Mouse (Mus musculus) right cerebral cortex, postnatal 36 days (tissue): ENCODE measurements around the gene 2210016L21Rik.
"Not testable (repeated sequence)": the region's sequence is repeated elsewhere in the genome, so short reads cannot be mapped to it uniquely, and the experiment has no call there.

Experiments used
- DNase-seq, 2 experiments: peaks; one replicate each; pipeline ENCODE4 v3.0.0; 2022; ENCODE audit warnings: low spot score in 2 of 2, mixed read lengths in 1 of 2

Gene 2210016L21Rik

DNA sequence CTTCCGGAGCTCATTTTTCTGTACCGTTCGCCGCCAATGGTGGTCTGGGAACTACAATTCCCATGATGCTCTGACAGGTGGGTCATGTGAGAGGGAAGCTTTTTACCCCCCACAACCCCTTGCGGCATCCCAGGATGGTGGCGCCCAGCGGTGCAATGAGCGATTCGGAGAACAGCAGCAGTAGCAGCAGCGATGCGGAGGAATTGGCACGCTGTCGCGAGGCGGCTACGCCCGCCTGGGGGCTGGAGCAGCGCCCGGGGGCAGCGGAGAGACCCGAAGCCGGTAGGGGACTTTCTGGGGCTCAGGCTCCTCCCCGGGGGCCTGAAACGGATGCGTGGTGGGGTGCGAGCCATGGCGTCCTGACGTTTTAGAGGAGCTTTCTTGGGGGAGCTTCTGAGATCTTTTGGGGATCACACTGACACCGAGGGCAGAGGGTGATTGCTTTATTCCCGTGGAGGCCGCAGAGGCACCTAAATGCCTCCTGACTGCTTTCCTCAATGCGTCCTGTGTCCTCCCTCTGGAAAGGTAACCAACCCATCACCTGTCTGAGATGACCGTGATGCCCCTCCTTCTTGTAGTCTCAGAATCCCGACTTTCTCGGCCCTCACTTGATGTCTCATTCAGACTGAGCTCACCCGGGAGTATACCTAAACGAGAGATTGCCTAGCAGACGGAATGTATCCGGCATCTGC, at the start of gene 2210016L21Rik:
Gene 2210016L21Rik, plus strand, starts transcription at position 85 of the 692 bp plus-strand sequence.
- peak; percentile 81 to 87 for DNase-seq

DNA sequence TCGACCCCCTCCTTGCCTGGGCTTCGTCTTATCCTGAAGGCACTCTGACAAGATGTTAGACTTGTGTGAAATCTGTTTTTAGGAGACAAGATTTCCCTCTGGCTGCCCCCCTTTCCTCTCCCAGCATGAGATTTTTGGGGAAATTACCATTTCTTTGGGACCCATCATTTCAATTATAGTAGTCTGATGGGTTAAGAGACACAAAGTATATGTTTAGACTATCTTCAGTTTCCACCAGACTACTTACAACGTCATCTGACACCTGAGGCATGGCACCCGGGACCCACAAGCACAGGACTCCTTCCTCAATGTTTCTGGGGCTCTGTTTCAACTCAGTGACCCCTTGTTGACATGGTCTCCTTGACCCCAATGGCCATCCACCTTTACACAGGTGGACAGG, 46.4 kb upstream of the 2210016L21Rik start:
- DNase-seq, result no peak

DNA sequence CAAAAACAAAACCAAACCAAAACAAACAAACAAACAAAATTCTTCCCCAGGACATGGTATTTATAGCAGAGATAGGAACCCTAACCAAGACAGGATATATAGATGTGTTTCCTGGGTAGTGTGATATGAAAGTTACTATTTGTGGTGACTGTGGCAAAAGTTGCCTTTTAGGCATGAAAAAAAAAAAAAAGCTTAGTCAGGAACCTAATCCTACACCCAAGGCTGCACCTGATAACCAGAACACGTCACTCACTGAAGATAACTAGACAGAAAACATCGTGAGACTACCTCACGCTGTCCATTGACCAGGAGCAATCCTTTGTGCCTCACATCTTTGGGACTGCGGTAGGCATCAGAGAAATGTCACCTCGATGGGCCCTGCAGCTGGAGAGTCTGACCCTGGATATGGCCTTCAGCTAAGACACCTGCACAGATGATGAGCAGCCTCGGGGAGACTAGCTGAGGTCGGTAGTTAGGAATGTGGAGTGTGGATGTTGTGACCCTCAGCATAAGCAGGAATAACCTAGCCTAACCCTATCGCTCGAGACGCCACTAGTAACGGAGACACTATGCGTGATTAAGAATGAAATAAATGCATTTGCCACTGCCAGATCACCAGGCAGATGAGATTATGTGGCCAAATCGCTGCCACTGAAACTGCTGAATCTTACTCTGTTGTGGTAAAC, 45.1 kb upstream of the 2210016L21Rik start, which contains the start of gene Oasl2:
Gene Oasl2, plus strand, starts transcription at position 249 of the 686 bp plus-strand sequence.
- no peak for DNase-seq

DNA sequence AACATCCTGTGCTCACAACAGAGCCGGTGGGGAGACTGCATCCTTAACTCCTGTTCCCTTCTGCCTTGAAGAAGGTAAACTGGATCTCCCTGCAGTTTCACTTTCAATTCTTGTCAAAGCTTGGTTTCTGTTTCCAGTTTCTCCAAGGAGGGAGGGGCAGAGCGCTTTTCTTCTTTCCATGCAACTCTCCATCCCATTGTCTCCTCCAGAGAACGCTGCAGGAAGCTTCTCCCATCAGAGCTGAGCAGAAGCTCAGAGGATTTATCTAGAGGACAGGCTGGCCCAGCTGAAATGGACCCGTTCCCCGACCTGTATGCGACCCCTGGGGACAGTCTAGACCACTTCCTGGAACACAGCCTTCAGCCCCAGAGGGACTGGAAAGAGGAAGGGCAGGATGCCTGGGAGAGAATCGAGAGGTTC, 44.6 kb upstream of the 2210016L21Rik start:
- DNase-seq, result no peak

DNA sequence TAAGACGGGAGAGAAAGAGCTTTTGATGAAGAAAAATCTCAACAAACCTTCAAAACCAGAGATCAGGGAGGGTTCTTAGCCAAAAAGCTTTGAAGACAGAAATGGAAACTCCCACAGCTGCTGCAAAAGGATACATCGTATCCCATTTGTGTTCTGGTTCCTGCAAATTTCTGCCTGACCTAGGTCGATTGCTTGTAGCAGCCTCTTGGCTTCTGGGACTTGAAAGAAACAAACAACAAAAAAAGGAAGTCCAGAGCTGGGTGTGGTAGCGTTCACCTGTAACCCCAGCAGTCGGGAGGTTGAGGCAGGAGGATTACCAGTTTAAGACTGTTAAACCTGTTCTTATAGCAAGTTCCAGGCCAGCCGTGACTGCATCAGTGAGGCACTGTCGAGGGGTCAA, 43.1 kb upstream of the 2210016L21Rik start:
- DNase-seq, result no peak

DNA sequence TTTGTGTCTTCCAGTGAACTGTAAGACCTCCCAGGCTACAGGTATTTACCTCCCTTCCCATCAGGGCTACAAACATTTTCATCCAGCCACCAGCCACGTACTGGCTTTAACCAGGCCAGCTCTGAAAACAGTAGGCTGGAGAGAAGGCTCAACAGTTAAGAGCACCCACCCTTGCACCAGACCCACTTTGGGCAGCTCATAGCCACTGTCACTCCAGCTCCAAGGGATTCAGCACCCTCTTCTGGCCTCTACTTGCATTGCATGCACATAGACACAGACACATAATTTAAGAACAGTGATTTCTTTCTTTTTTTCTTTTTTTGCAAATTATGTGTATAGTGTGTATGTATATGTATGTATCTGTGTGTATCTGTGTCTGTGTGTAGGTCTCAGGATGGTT, 39.5 kb upstream of the 2210016L21Rik start:
- no peak for DNase-seq

DNA sequence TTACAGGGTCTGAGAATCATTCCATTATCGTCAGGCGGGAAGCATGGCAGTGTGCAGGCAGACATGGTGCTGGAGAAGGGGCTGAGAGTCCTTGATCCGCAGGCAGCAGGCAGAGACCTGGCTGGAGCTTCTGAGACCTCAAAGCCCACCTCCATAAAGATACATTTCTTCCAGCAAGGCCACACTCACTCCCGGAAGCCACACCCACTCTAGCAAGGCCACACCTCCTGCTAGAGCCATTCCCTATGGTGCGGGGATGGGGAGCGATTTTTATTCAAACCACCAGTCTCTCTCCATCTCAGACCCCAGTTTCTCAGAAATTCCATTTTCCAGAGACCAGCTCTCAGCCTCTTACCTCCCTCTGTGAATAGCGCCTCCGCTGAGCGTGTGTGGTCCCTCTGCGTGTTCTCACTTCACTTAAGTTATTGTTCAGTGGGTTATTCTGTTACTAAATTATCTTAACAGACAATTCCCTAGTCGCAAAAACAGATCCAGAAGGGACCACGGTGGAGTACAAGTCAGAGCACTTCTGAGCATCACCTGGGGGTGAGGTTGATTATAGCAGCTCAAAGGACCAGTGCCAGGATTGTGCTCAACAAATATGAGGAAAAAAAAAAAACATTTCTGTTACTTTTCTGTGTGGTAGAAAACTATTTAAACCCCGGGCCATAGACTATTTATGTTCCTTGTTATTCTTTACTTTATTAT, 33.2 kb upstream of the 2210016L21Rik start:
- no peak for DNase-seq

DNA sequence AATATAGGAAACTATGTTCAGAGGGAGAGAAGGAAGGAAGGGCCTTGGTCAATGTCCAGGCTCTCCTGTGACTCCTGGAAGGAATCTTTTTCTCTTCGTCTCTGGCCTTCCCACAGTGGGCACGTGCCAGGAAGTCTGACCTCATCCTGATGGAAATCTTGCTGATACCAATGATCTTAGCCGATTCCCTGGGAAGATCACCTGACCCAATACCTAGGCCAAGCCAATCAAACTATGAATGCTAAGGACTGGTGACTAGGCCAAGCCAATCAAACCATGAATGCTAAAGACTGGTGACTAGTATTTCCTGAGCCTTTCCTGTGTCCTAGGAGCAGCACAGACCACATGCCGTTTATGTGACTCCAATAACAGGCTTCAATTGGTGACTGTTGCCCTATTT, 28.3 kb upstream of the 2210016L21Rik start:
- no peak for DNase-seq

DNA sequence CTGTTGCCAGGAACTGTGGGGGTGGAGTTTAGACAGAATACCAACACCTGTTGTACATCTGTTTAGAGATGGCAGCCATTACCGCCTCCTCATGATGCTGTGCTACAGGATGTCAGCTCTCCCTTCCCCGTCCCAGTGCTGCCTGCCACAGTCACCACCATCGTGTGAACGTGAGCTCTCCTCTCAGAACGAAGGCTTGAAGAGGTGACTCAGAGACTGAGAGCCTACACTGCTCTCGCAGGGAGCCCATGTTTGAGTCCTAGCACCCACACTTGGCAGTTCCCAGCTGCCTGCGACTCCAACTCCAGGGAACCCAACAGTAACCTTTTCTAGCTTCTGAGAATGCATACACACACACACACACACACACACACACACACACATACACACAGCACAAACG, 27.1 kb upstream of the 2210016L21Rik start:
- peak; percentile 47 to 59 for DNase-seq

DNA sequence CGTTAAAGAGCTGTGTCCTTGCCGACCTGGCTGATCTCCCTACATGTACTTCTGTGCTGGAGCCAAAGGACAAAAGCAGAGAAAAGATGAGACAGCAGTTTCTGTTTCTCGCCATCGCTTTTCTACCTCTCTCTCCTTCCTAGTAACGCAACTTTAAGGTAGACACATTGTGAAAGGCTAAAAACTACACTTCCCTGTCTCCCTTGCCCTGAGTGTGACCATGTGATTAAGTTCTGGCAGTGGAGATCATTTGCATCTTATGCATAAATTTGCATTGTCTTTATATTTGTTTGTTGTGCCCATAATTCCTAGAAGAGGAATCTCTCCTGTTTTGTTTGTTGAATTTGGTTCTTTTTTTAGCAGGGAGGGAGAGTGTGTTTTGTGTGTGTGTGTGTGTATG, 26.1 kb upstream of the 2210016L21Rik start:
- no peak for DNase-seq

DNA sequence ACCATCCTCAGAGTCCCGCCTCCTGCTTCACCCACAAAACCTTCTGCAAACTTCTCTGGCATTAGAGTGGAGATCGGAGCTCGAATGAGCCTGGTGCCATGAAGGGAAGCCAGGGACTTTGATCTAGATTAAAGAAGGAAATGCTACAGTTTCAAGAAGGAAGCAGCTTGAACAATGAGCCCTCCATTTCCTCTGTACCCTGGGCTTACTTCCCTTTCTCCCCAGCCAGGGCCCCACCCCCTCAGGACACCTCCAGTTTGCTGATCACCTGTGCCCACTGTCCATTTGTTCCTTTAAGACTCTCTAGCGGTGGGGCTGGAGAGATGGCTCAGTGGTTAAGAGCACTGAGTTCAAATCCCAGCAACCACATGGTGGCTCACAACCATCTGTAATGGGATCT, 25.2 kb upstream of the 2210016L21Rik start:
- DNase-seq, result no peak

DNA sequence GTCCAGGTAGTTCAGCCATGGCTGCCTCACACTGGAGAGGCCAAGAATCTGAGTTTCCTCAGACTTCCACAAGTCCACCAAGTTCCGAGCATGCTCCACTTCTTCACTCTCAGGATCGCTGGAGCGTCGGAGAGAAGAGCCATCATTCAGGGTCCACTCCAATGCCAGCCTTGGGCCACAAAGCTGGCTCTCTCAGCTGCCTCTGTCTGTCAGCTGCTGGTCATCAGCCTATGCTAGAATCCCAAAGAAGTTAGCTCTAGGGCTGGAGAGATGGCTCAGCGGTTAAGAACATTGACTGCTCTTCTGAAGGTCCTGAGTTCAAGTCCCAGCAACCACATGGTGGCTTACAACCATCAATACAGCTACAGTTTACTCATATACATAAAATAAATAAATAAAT, 24.6 kb upstream of the 2210016L21Rik start:
- DNase-seq, result not testable (repeated sequence)

DNA sequence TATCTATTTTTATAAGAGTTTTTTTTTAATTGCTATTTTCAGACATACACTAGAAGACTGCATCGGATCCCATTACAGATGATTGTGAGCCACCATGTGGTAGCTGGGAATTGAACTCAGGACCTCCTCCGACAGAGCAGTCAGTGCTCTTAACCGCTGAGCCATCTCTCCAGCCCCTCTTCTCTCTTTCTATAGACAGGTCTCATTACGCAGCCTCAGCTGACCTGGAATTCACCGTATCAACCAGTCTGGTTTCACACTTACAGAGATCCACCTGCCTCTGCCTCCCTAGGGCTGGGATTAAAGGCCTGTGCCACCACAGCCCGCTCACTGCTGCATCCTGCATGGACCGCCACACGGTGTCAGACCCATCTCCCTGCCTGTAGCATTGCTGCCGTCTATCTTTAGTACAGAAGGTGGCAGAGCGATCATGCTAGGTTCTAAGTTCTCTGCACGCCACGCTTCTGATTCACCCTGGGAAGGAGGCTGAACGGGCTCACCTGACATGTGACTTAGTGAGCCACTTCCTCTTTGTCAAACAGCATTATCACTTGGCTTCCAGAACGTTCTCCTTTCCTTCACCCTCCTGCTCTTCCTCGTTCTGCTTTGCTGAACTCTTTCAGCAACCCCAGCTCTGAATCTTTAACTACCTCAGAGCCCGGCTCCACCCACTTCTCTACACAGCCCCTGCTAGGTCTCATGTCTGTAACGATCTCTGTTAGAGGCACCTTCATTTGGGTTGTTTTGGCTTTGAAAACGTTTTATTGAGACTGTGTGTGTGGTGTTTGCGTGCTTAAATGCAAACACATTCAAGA, 20.2 kb upstream of the 2210016L21Rik start:
- DNase-seq, result no peak

DNA sequence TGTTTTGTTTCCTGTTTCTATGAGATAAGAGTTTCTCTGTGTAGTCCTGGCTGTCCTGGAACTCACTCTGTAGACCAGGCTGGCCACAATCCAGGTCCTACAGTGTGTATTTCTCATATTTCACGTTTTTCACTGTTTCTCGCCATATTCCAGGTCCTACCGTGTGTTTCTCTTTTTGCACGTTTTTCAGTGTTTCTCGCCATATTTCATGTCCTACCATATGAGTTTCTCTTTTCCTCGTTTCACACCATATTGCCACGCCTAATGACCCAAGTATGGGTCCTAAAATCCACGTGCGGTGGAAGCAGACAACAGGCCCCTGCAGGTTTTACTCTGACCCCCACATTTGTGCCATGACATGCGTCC, 19.6 kb upstream of the 2210016L21Rik start:
- no peak for DNase-seq

DNA sequence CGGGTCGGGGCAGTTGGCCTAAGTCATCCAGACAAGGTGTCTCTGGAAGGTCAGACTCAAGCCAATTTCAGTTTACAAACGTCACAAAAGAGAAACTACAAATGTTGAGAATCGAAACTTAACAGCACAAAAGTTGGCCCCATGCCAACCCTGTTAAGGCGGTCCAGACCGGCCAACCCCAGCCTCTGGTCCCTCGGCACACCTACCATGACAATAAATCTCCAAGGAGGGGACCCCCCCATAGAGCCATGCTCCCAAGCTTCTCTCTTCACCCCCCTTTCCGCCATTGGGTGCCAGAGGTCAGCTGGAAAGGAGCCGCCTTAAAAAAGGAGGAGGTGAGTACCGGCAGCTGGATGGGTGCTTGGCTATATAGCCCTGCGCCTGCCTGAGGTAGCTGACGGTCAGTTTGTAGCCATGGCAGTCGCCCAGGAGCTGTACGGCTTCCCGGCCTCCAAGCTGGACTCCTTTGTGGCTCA, 18.9 kb upstream of the 2210016L21Rik start, which contains the start of gene Oasl1:
Gene Oasl1, plus strand, starts transcription at position 243 of the 476 bp plus-strand sequence.
- no peak for DNase-seq

DNA sequence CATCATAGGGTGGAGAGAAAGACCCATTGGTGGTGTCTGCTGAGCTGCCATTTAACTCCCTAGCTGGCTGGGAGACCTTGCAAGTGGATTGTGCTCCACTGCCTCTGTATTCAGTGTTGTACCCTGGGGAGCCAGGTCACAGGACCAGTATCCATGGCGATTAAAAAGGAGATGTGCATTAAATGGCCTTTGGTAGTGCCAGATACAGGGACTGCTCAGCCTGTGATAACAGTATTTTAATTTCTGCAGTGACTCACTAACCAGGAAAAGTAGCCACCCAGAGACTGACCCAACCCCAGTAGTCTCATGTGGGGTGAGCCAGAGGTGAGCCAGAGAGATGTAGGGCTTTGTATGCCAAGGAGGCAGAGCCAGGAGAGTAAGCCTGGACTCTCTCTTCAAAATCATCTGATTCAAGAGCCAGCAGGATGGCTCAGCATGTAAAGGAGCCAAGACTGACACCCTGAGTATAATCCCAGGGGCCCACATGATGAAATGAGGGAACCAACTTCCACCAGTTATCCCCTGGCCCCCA, 15.7 kb upstream of the 2210016L21Rik start:
- no peak for DNase-seq

DNA sequence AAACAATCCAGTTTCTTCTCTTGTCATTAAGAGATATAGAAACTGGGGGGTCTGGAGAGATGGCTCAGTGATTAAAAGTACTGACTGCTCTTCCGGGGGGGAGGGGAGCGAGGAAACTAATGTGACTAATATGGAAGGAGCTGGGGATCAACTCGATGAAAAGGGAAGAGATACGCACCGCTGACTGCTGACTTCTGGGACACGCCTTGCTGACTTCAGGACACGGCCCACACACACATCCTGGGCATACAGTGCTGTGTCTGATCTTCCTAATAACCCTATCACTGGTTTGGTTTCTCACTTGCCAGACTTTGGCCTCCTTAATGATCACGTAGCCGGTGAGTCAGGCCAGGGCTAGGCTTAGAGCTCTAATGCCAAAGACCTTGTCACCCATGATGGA, 15.2 kb upstream of the 2210016L21Rik start:
- no peak for DNase-seq

DNA sequence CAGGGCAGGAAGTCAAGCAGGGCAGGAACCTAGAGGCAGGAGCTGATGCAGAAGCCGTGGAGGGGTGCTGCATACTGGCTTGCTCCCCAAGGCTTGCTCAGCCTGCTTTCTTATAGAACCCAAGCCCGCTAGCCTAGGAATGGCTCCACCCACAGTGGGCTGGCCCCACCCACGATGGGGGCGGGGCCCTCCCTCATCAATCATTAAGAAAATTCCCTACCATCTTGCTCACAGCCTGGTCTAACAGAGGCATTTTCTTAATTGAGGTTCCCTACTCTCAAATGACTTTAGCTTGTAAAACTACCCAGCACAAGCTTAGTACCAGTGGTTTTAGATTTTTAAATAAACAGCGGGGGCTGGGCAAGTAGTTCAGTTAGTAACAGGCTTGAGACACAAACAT, 10.3 kb upstream of the 2210016L21Rik start:
- no peak for DNase-seq

DNA sequence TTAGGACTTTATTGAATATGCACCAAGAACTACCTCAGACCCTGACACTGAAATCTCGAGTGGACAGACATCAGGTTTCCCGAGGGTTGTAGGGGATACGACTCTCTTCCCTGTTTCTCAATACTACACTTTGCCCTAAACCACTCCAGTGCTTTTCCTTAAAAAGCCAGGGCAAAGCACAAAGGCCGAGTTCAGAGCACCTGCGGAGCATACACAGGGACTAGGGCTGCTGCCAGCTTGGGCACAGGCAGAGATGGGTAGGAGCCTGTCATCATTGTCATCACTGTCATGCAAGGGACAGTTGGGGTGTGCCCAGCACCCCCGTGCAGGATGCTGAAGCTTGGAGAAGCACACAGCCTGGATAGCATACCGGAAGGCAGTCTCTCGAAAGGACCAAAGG, 8.8 kb upstream of the 2210016L21Rik start:
- no peak for DNase-seq

DNA sequence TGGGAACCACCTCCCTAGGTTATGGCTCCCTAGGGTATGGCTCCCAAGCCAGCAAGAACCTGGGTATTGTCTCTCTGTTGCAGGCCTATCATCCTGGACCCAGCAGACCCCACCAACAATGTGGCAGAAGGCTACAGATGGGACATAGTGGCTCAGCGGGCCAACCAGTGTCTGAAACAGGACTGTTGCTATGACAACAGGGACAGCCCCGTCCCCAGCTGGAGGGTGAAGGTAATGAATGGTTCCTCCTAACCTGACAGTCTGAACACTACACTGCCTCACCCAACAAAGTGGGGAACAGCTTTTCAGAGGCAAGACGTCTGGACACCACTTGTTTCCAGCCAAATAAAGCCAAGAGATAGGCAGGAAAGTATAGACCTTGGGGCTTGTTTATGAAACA, 6.1 kb upstream of the 2210016L21Rik start:
- DNase-seq, result no peak

DNA sequence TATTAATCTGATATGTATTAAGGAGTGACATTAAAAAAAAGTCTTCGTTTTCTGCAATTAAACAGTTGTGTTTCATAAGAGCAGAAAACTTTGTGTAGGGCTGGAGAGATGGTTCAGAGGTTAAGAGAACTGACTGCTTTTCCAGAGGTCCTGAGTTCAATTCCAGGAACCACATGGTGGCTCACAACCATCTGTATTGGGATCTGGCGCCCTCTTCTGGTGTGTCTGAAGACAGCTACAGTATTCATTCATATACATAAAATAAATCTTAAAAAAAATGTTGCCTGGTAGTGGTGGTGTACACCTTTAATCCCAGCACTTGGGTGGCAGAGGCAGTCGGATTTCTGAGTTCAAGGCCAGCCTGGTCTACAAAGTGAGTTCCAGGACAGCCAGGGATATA, 820 bp upstream of the 2210016L21Rik start:
- not testable (repeated sequence) for DNase-seq
